Mouse (Mus musculus): Measurements from ENCODE around the gene Zdhhc18. TPM values are rescaled to one million over a fixed set of nuclear protein-coding genes. Genes with fewer than 3 reads are reported as not detected.

The Zdhhc18 gene
- polyA plus RNA-seq, 1 experiment, result 27.4 TPM

DNA sequence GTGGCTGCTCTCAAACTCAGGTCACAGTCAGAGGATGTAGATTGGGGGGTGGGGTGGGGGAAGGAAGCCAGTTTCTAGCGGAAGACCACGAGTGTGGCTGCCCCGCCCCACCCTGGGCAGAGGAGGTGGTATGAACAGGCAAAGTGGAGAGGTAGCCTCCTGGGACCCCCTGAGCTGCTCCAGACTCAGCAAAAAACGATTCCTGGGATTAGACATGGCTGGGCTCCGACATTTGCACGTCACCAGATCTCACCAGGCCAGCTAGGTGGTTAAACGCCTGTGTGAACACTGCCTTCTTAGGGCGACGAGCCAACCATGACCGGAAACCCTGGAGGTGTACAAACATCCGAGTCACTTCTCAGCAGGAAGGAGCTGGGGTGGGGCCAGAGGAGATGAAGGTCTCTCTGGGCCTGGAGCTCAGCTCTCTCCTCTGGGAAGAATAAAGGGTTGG lies 24.3 kb downstream of the Zdhhc18 start:
- Histone ChIP-seq H3K4me3 (ENCODE audit: insufficient read depth, low read length) (no peak overlapping the region), H3K27ac (ENCODE audit: insufficient read depth, low read depth, low read length) (no peak overlapping the region), H3K4me1 (ENCODE audit: control insufficient read depth, insufficient read depth, low read length) (peaks cover 13% of the 10 kb centered on the region)
- TF ChIP-seq CTCF (IDR thresholded peaks at IDR 0.05; ENCODE audit: low read depth, low read length) (no peak), POLR2A (IDR thresholded peaks at IDR 0.05; ENCODE audit: borderline replicate concordance, low read depth, low read length) (no peak)

DNA sequence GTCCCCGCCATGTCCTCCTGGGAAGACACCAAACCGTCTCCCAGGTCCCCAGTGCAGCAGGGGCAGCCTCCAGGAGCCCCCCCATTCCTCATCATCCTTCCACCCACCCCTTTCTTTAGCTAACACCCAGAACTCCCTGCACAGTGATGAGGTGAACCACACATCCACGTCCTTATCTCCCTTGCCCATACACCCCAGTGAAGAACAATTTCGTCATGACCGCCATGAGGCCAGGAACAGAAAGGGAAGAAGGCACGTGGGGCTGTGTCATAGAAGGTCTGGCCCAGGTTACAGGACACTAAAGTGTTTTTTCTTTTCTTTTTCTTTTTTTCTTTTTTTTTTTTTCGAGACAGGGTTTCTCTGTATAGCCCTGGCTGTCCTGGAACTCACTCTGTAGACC lies 25.1 kb downstream of the Zdhhc18 start:
- no peak for TF ChIP-seq CTCF (IDR thresholded peaks at IDR 0.05; ENCODE audit: low read depth, low read length)
- TF ChIP-seq POLR2A (IDR thresholded peaks at IDR 0.05; ENCODE audit: borderline replicate concordance, low read depth, low read length), result no peak
- Histone ChIP-seq H3K4me3 (ENCODE audit: insufficient read depth, low read length) (no peak overlapping the region), H3K4me1 (ENCODE audit: control insufficient read depth, insufficient read depth, low read length) (peaks cover 11% of the 10 kb centered on the region), H3K27ac (ENCODE audit: insufficient read depth, low read depth, low read length) (no peak overlapping the region)

DNA sequence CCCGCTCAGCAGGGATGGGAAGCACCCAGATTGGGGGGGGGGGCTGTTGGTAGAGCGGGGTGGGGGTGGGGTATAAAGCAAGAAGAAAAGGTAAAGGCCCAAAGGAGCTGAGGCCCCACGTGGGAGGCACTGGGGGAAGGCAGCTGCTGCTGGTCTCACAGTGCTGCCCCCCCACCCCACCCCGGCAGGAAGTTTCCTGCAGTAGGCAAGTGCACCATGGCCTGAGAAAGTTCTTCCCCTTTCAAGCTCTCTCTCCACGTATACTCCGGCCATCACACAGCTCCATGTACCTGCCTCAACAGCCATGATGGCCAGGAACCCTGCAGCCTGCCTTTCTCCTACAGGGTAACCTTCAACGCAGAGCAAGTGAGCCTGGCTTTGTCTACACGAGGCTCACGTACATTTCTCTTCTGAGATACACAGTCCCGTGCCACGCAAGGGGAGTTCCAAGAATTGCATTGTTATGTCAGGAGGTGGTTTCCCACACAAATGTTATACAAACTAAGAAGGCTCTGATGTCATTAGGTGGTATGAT lies 27.7 kb downstream of the Zdhhc18 start:
- H3K4me1 ChIP-seq (ENCODE audit: control insufficient read depth, insufficient read depth, low read length), result peaks cover 7% of the 10 kb centered on the region

DNA sequence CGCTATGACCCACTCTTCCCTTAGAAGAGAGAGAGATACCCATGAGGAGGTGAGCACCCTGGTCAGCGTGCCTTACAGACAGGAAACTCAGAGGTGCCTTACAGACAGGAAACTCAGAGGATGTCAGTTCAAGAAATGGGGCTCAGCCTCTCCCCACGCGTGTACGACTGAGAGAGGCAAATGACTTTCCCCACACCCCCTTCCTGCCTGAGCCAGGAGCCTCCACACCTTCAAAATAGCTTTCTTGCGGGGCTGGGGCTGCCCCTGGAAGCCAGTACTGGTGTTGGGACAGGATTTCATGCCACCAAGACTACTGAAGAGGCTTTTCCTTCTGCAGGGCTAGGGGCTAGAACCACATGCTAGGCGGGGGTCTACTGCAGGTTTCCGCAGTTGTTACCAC lies 29.3 kb downstream of the Zdhhc18 start:
- Histone ChIP-seq H3K4me3 (ENCODE audit: insufficient read depth, low read length) (no peak overlapping the region), H3K27ac (ENCODE audit: insufficient read depth, low read depth, low read length) (no peak overlapping the region), H3K4me1 (ENCODE audit: control insufficient read depth, insufficient read depth, low read length) (peaks cover 9% of the 10 kb centered on the region)
- no peak for TF ChIP-seq CTCF (IDR thresholded peaks at IDR 0.05; ENCODE audit: low read depth, low read length)
- TF ChIP-seq POLR2A (IDR thresholded peaks at IDR 0.05; ENCODE audit: borderline replicate concordance, low read depth, low read length), result no peak

More for the DNA sequence above, 27.7 kb downstream of the Zdhhc18 start:
- Histone ChIP-seq H3K27ac (ENCODE audit: insufficient read depth, low read depth, low read length) (no peak overlapping the region), H3K4me3 (ENCODE audit: insufficient read depth, low read length) (no peak overlapping the region)
- TF ChIP-seq CTCF (IDR thresholded peaks at IDR 0.05; ENCODE audit: low read depth, low read length) (no peak), POLR2A (IDR thresholded peaks at IDR 0.05; ENCODE audit: borderline replicate concordance, low read depth, low read length) (no peak)

DNA sequence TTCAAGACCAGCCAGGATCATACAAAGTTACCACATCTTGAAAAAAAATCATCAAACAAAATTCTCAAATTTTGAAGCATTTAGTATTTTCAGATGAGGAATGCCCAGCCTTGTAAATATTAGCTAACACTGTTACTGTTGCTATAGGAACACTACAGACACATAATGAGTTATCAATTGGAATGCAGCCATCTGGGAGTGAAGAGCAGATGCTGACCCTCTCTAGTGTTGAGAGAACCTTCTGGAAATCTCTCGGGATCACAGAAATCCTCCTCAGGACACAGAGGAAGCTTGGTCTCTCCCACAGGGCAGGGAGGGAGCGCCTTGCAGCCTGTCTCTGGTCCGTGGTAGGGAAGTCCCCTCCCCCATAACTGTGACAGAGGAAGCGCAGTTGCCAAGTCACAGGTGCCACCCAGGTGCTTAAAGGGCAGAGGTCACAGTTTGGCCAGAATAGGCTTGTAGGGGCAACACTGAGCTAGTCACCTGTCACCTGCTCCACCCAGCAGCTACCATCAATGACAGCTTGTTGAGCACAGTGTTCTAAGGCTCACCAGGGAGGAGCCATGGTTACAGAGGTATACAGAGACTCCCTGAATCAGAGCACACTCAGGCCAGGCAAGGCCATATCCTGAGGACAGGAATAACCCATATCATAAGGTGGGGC lies 30.3 kb downstream of the Zdhhc18 start:
- TF ChIP-seq POLR2A (IDR thresholded peaks at IDR 0.05; ENCODE audit: borderline replicate concordance, low read depth, low read length) (no peak), CTCF (IDR thresholded peaks at IDR 0.05; ENCODE audit: low read depth, low read length) (no peak)
- no peak overlapping the region for H3K27ac ChIP-seq (ENCODE audit: insufficient read depth, low read depth, low read length)
- no peak overlapping the region for H3K4me3 ChIP-seq (ENCODE audit: insufficient read depth, low read length)
- H3K4me1 ChIP-seq (ENCODE audit: control insufficient read depth, insufficient read depth, low read length), result peaks cover 19% of the 10 kb centered on the region

DNA sequence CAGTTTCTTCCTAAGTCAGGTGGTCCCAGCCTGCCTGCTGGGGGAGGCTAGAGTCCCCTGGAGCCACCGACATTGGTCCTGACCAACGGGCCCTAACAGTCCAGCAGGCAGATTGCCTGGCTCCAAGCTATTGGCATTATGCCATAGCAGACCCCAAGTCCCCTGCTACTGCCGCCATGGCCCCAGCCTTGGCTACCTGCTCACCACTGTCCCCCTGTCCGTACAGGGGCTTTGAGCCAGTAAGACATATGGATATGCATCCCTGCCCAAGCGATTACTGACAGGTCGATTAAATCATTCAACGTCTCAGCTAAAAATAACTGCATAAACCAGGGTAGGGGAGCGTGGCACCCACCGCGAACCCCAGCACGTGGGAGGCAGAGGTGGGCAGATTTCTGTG lies 32.0 kb downstream of the Zdhhc18 start:
- H3K4me1 ChIP-seq (ENCODE audit: control insufficient read depth, insufficient read depth, low read length), result peaks cover 33% of the 10 kb centered on the region
- TF ChIP-seq CTCF (IDR thresholded peaks at IDR 0.05; ENCODE audit: low read depth, low read length) (no peak), POLR2A (IDR thresholded peaks at IDR 0.05; ENCODE audit: borderline replicate concordance, low read depth, low read length) (no peak)
- no peak overlapping the region for H3K4me3 ChIP-seq (ENCODE audit: insufficient read depth, low read length)
- no peak overlapping the region for H3K27ac ChIP-seq (ENCODE audit: insufficient read depth, low read depth, low read length)

DNA sequence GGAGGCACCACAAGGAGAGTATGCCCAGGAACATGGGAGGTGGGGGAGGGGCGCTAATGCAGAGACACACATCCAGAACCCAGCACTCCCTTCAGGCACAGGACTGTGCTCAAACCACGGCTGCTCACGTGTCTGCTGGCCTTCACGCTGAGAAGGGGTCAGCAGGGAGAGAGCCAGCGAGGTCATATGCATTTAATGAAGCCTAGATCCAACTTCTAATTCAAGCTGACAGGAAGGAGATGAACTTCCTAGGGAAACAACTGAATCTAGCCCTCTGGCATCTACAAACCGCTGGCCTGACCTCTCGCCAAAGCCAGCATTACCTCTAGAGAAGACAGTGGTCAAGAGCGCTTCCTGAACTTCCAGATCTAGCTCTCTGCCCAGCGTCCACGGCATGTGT lies 34.5 kb downstream of the Zdhhc18 start:
- Histone ChIP-seq H3K27ac (ENCODE audit: insufficient read depth, low read depth, low read length) (no peak overlapping the region), H3K4me3 (ENCODE audit: insufficient read depth, low read length) (no peak overlapping the region), H3K4me1 (ENCODE audit: control insufficient read depth, insufficient read depth, low read length) (peaks cover 28% of the 10 kb centered on the region)
- TF ChIP-seq POLR2A (IDR thresholded peaks at IDR 0.05; ENCODE audit: borderline replicate concordance, low read depth, low read length), result no peak
- no peak for TF ChIP-seq CTCF (IDR thresholded peaks at IDR 0.05; ENCODE audit: low read depth, low read length)

DNA sequence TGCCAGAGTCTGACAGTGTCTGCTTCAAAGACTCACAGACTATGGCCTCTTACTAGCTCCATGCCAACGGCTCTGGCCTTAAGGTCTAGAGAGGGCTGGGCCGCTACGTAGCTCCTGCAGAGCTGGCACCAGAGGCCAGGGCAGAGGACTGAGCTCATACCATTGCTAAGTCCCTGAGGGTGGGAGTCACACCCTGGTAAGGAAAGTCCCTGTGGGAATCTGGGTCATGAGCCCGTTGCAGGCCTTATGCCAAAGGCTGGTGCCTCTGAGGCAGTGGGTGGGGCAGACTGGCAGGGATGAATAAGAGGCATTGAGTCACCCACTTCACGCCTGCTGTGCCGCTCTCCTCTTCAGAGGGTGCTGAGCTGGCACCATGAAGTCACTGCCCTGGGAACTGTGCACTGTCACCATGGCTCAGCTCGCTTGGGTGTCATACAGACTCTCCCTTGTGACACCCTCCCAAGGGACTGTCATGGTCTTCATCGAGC lies 35.6 kb downstream of the Zdhhc18 start:
- TF ChIP-seq POLR2A (IDR thresholded peaks at IDR 0.05; ENCODE audit: borderline replicate concordance, low read depth, low read length) (no peak), CTCF (IDR thresholded peaks at IDR 0.05; ENCODE audit: low read depth, low read length) (no peak)
- Histone ChIP-seq H3K4me1 (ENCODE audit: control insufficient read depth, insufficient read depth, low read length) (peaks cover 28% of the 10 kb centered on the region), H3K27ac (ENCODE audit: insufficient read depth, low read depth, low read length) (peak overlapping the region; percentile 41; the same call in 1 of the 2 replicates)

DNA sequence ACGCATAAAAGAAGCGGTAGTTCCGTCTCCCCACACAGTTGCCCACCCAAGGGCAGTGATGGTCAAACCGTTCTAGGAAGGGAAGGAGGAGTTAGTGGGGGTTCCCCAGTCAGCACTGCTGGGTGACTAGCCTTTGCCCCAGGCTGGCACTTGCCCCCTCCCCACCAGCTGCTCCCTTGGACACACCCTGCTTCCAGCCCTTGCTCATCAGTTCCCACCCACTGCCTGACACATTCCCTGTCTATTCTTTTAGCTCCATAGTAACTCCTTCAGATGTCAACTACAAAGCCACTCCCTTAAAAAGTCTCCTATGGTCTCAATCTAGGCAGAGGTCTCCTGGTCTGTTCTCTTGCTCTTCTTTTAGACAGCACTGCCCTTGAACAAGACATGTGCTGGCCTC lies 36.1 kb downstream of the Zdhhc18 start:
- peak overlapping the region; percentile 10; the same call in 1 of the 2 replicates for H3K27ac ChIP-seq (ENCODE audit: insufficient read depth, low read depth, low read length)
- H3K4me1 ChIP-seq (ENCODE audit: control insufficient read depth, insufficient read depth, low read length), result peaks cover 28% of the 10 kb centered on the region
- no peak overlapping the region for H3K4me3 ChIP-seq (ENCODE audit: insufficient read depth, low read length)
- TF ChIP-seq CTCF (IDR thresholded peaks at IDR 0.05; ENCODE audit: low read depth, low read length) (no peak), POLR2A (IDR thresholded peaks at IDR 0.05; ENCODE audit: borderline replicate concordance, low read depth, low read length) (no peak)

More for the DNA sequence above, 35.6 kb downstream of the Zdhhc18 start:
- no peak overlapping the region for H3K4me3 ChIP-seq (ENCODE audit: insufficient read depth, low read length)

DNA sequence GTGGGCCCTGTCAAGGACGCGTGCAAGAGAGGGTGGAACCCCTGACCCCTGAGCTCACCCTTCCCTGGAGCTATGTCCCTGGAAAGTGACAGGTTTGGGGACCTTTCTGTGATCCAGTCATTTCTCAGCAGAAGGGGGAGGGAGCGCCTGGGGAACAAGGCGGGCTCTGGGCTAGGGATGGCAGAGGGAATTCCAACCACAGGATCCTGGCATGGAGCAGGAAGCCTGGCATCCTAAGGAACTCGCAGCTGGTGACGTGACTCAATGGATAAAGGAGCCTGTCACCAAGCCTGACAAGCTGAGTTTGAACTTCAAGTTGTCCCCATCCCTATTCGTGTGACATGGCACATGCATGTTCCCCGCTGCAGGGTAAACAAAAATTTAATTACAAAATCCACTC lies 36.9 kb downstream of the Zdhhc18 start:
- H3K4me3 ChIP-seq (ENCODE audit: insufficient read depth, low read length), result no peak overlapping the region
- peaks cover 28% of the 10 kb centered on the region for H3K4me1 ChIP-seq (ENCODE audit: control insufficient read depth, insufficient read depth, low read length)
- no peak for TF ChIP-seq POLR2A (IDR thresholded peaks at IDR 0.05; ENCODE audit: borderline replicate concordance, low read depth, low read length)
- no peak for TF ChIP-seq CTCF (IDR thresholded peaks at IDR 0.05; ENCODE audit: low read depth, low read length)
- no peak overlapping the region for H3K27ac ChIP-seq (ENCODE audit: insufficient read depth, low read depth, low read length)

Measured in bone marrow macrophage, adult 2 months (primary cell).